Mouse (Mus musculus) intestine, embryonic 14.5 days (tissue): ENCODE data around the gene Itpkb. TPM values are rescaled to one million over a fixed set of nuclear protein-coding genes. Genes with fewer than 3 reads are reported as not detected.

Source experiments
- ATAC-seq: fragments of 200-750 bp; cut with Nextera tagmentation; replicated peaks from 2 replicates; pipeline ENCODE4 v1.8.0; 2017; ENCODE audit warnings: low read depth, moderate number of reproducible peaks, moderate TSS enrichment, moderate library complexity; ENCODE audit not compliant: low FRiP score, low TSS enrichment
- DNase-seq: peaks from one replicate; pipeline ENCODE4 v3.0.0-alpha.2; 2018; ENCODE audit warnings: low spot score
- H3K27ac ChIP-seq: fragments of 300-500 bp; sonication (generic); 2 replicates; pipeline ENCODE4 v1.5.1; 2014; ENCODE audit warnings: low read depth, mild to moderate bottlenecking, control low read depth
- H3K27me3 ChIP-seq: fragments of 300-500 bp; sonication (generic); replicated peaks from 2 replicates; pipeline ENCODE4 v1.6.1; 2014; ENCODE audit warnings: low read length, control low read depth; ENCODE audit not compliant: control insufficient read depth, insufficient read depth
- H3K36me3 ChIP-seq: fragments of 300-500 bp; sonication (generic); 2 replicates; pipeline ENCODE4 v1.6.1; 2014; ENCODE audit warnings: low read length, control low read depth; ENCODE audit not compliant: control insufficient read depth, insufficient read depth
- H3K4me1 ChIP-seq: fragments of 300-500 bp; sonication (generic); replicated peaks from 2 replicates; pipeline ENCODE4 v1.6.1; 2014; ENCODE audit warnings: low read length, control low read depth, mixed read lengths; ENCODE audit not compliant: control insufficient read depth, insufficient read depth
- H3K4me2 ChIP-seq: fragments of 300-500 bp; sonication (generic); 2 replicates; pipeline ENCODE4 v1.6.1; 2014; ENCODE audit warnings: low read length
- H3K4me3 ChIP-seq: fragments of 300-500 bp; sonication (generic); 2 replicates; pipeline ENCODE4 v1.5.1; 2014; ENCODE audit warnings: low read depth, low read length, control low read depth, mixed read lengths
- H3K9ac ChIP-seq: fragments of 300-500 bp; sonication (generic); 2 replicates; pipeline ENCODE4 v1.6.1; 2014; ENCODE audit warnings: mild to moderate bottlenecking, low read length
- H3K9me3 ChIP-seq: fragments of 300-500 bp; sonication (generic); 2 replicates; pipeline ENCODE4 v1.6.1; 2016; ENCODE audit warnings: low read length, control low read depth; ENCODE audit not compliant: control insufficient read depth
- WGBS: fragments of 180-500 bp; shearing (Covaris S2); extraction: QIAGEN DNeasy Blood & Tissue Kit; methylation state at CpG from one replicate; pipeline ENCODE4 v1.1.7; 2014; 5-methylcytosine and 5-hydroxymethylcytosine counted together
- polyA plus RNA-seq: library from polyadenylated mRNA; unstranded; fragments of >200 nt; fragmentation: Nextera tagmentation; extraction: Ambion mirVana; gene quantifications from 2 replicates; pipeline ENCODE4 v1.2.1, GENCODE M21; 2014

Itpkb gene
- polyA plus RNA-seq, 1 experiment from 2014 or later, result 6.7 TPM

DNA sequence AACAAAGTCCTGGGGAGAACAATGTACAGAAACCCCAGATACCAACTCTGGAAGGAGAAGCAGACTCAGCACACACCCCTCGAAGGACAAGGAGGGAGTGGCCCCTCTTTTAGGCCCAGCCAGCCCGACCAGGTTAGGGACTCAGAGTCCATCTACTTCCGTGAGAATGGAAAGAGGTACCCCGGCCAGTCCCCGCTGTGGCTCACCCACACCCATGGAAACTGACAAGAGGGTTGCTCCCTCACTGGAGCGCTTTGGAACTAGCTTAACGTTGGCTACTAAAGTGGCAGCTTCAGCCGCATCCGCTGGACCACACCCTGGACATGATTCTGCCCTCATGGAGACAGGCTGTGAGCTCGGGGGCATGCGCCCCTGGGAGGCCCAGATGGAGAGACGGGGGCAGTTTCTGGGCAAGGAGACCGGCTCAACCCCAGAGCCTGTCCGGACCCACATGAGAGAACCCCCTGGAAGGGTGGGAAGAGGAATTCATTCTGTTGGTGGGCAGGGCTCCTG is 2.7 kb downstream of the Itpkb start:
- Histone ChIP-seq H3K4me3 (peak overlapping the region; percentile 83), H3K4me2 (peak overlapping the region; percentile 82), H3K4me1 (peaks cover 37% of the 10 kb centered on the region), H3K9ac (peak overlapping the region; percentile 89; the same call in 1 of the 2 replicates), H3K36me3 (peaks cover 17% of the 10 kb centered on the region), H3K27ac (no peak overlapping the region), H3K27me3 (no peaks in the 10 kb centered on the region), H3K9me3 (no peaks in the 10 kb centered on the region)
- DNase-seq (no peak), ATAC-seq (no peak)
- 54% methylated on average over 14 of the region's 14 CpGs for WGBS

DNA sequence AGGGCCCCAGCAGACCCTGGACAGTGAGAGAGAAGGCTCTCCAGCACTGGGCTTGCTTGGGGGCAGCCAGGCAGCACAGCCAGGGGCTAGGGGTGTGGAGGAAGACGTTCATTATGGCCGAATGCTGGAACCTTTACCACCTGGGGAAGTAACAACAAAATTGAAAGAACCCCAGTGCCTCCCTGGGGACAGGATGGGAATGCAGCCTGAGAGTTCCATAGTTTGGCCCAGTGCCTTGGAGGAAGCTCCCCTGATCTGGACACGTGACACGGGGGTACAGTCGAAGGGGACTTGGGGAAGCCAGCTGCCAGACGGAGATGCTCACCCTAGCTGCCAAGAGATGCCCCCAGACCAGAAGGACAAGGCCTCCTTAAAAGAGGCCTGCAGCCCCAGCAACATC is 3.3 kb downstream of the Itpkb start:
- Histone ChIP-seq H3K27me3 (no peaks in the 10 kb centered on the region), H3K4me1 (peaks cover 37% of the 10 kb centered on the region), H3K4me3 (0 out of 2 replicates have a peak overlapping the region, but pooled peaks have one; percentile 83), H3K9ac (no peak overlapping the region), H3K27ac (no peak overlapping the region), H3K9me3 (no peaks in the 10 kb centered on the region), H3K36me3 (peaks cover 22% of the 10 kb centered on the region), H3K4me2 (peak overlapping the region; percentile 82)
- 54% methylated on average over 6 of the region's 6 CpGs for WGBS
- ATAC-seq (no peak), DNase-seq (no peak)

DNA sequence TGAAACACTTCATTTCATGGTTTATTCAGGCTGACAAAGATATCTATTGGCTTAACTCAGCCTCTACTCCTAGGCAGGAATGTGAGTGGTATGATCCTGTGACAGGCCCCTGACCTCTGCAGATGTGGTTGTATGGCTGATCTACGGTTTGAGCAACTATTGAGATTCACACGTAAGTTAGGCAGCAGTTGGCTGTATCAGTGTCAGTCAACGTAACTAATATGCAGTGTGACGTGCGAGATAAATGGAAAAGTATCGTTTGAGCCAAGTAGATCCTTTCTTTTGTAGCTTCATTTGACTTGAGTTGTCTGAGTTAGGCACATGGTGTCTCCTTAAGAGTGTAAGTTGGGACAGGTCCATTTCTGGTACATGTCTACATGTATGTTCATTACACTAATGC is 4.3 kb downstream of the Itpkb start:
- Histone ChIP-seq H3K9ac (no peak overlapping the region), H3K4me3 (peak overlapping the region; percentile 24), H3K4me1 (peaks cover 31% of the 10 kb centered on the region), H3K36me3 (peaks cover 22% of the 10 kb centered on the region), H3K27me3 (no peaks in the 10 kb centered on the region), H3K27ac (no peak overlapping the region), H3K9me3 (no peaks in the 10 kb centered on the region), H3K4me2 (peak overlapping the region; percentile 82)
- ATAC-seq (no peak), DNase-seq (no peak)
- WGBS, result 77% methylated on average over 6 of the region's 6 CpGs

DNA sequence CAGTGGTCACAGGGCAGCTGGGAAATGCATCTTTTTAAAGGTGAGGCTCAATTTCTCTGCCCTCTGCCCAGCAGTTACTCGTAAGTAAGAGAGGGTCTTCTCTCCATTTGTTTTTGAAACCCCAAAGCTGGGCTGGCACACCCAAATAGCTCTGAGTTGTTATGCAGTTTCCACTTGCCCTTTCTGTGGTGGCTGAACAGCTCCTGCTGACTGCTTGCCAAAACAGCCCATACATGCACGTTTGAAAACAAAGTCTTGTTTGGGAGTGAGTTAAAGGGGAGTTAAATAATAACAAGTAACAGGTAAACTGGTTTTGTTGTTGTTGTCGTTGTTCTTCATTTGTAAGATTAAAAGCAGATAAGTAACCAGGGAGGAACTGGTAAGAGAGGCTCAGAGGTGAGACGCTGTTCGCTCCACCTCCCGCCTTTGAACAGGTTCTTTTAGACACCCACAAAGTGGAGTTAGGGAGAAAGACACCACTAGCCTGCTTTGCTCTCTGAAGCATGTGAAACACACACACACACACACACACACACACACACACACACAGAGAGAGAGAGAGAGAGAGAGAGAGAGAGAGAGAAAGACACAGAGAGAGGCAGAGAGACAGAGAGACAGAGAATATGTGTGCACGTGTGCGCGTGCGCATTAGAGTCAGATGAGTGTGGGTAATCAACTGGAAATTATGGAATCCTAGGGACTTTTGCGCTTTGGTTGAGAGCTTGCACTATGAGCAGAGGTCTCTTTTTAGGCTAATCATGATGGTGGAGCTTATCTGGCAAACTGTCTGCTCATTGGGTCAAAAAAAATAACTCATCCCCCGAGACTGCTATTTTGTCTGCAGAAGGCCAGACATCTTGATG is 5.5 kb downstream of the Itpkb start:
- 76% methylated on average over 12 of the region's 12 CpGs for WGBS
- Histone ChIP-seq H3K27me3 (no peaks in the 10 kb centered on the region), H3K27ac (no peak overlapping the region), H3K4me3 (no peak overlapping the region), H3K4me2 (peak overlapping the region; percentile 82), H3K9ac (no peak overlapping the region), H3K36me3 (peaks cover 22% of the 10 kb centered on the region), H3K9me3 (no peaks in the 10 kb centered on the region), H3K4me1 (peaks cover 27% of the 10 kb centered on the region)
- no peak for DNase-seq
- no peak for ATAC-seq

DNA sequence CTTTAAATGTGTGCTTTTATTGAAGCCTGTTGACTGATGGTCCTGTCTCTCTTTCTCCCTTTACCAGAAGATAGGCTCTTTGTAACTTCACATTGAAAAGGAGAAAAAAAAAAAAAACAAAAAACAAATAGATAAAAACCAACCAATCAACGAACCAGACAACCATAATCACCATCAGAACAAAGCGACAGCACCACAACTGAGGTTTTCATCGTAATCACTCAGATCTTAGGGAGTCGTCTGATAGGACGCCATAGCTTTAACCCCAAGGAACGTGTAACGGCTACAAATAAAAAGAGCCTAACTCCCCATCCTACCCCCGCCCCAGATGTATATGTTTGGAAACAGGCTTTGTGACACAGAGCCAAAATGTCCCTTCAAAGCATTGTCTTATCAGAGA is 8.1 kb downstream of the Itpkb start:
- H3K4me2 ChIP-seq, result no peak overlapping the region
- H3K27me3 ChIP-seq, result no peaks in the 10 kb centered on the region
- peaks cover 17% of the 10 kb centered on the region for H3K36me3 ChIP-seq
- H3K9ac ChIP-seq, result no peak overlapping the region
- no peaks in the 10 kb centered on the region for H3K9me3 ChIP-seq
- H3K27ac ChIP-seq, result no peak overlapping the region
- WGBS, result 78% methylated on average over 8 of the region's 8 CpGs
- H3K4me1 ChIP-seq, result peaks cover 18% of the 10 kb centered on the region
- ATAC-seq, result no peak
- no peak overlapping the region for H3K4me3 ChIP-seq
- DNase-seq, result no peak

DNA sequence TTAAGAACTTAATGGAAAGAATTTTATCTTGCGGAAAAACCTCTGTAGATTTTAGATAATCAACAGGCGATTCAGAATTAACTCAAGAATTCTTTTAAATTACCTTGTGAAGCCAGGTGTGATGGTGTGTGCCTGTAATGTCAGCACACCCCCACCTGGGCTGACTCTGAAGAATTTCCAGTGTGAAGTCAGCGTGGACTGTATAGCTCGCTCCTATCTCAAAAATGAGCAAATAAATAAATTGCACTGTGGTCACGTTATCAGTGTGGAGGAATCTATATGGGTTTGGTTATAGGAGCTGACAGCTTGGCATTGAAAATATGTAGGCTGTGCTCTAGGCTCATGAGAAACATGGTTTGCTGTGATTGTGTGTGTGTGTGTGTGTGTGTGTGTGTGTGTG is 8.9 kb downstream of the Itpkb start:
- Histone ChIP-seq H3K4me1 (peaks cover 15% of the 10 kb centered on the region; the same call in 1 of the 2 replicates), H3K9me3 (no peaks in the 10 kb centered on the region), H3K9ac (no peak overlapping the region), H3K4me2 (no peak overlapping the region), H3K36me3 (peaks cover 17% of the 10 kb centered on the region; the same call in 1 of the 2 replicates), H3K27ac (no peak overlapping the region), H3K27me3 (no peaks in the 10 kb centered on the region), H3K4me3 (no peak overlapping the region)
- WGBS, result 77% methylated on average over 5 of the region's 5 CpGs
- ATAC-seq (peak; percentile 65; the same call in 1 of the 2 replicates), DNase-seq (no peak)

DNA sequence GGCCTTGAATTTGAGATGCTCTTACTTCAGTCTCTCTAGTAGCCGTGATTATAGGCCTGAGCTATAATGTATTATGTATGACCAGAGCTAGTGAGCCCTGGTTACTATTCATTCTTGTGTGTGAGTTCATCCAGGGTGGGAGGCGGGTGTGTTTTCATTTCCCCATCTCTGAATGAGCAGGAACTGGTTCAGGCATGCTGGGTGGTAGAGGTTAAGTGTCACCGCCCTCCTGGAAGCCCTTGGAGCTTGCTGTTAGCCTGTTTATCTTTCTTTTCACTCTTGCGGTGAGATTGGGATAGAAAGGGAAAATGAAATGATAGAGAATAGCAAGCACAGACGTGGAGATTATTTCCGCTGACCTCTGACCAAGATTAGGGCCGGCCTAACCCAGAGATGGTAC is 12.7 kb downstream of the Itpkb start:
- H3K4me2 ChIP-seq, result no peak overlapping the region
- WGBS, result 83% methylated on average over 7 of the region's 7 CpGs
- H3K27ac ChIP-seq, result no peak overlapping the region
- H3K36me3 ChIP-seq, result 0 out of 2 replicates have a peak, but pooled peaks cover 5% of the 10 kb centered on the region
- H3K9me3 ChIP-seq, result no peaks in the 10 kb centered on the region
- no peak overlapping the region for H3K9ac ChIP-seq
- no peaks in the 10 kb centered on the region for H3K27me3 ChIP-seq
- DNase-seq, result no peak
- no peak overlapping the region for H3K4me3 ChIP-seq
- peaks cover 7% of the 10 kb centered on the region; the same call in 1 of the 2 replicates for H3K4me1 ChIP-seq
- ATAC-seq, result no peak

DNA sequence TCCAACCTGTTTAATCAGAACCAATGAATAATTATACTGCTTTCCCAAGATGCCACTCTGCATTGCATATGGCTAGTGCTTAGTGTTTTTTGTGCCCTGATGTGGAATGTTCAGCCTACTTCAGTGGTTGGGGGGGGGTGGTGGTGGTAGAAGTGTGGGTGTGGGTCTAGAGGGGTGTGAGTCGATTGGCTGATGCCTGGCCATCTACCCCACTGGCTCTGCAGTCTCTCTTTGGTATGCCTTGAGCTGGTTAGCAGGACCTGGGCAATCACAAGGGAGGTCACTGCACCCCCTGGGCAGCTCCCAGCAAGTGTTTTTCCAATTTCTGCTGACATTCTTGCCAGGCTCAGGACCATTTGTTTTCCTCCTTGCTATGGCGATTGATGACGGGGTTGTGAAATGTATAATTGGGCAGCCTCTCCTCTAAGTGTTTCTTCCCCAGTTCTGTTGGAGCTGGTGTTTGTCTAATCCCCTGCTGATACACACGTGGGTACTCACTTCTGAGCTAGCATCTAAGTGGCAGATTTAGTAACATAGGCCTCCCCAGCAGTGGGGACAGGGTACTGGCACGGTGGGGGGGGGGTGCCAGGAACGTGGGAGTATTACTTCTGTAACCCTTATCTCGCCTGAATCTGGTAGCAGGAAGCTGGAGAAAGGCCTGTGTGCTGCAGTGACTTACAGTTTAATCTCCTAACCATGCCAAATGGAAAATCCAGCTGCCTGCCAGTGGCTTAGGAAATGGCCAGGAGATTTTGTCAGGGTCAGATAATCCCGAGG is 13.3 kb downstream of the Itpkb start:
- 42% methylated on average over 8 of the region's 8 CpGs for WGBS

More for the DNA sequence above, 13.3 kb downstream of the Itpkb start:
- H3K9me3 ChIP-seq, result no peaks in the 10 kb centered on the region
- no peak overlapping the region for H3K27ac ChIP-seq
- no peak overlapping the region for H3K4me2 ChIP-seq
- DNase-seq, result no peak
- ATAC-seq, result no peak
- H3K9ac ChIP-seq, result no peak overlapping the region
- peaks cover 7% of the 10 kb centered on the region; the same call in 1 of the 2 replicates for H3K4me1 ChIP-seq
- H3K27me3 ChIP-seq, result no peaks in the 10 kb centered on the region
- H3K4me3 ChIP-seq, result no peak overlapping the region
- H3K36me3 ChIP-seq, result no peaks in the 10 kb centered on the region
